Mouse (Mus musculus) urinary bladder, postnatal 0 days (tissue): ENCODE results near the gene Gm11596. TPM values are rescaled to one million over a fixed set of nuclear protein-coding genes. Genes with fewer than 3 reads are reported as not detected.

ENCODE experiments used
- polyA plus RNA-seq: library from polyadenylated mRNA; unstranded; fragments of >200 nt; fragmentation: Nextera tagmentation; extraction: Ambion mirVana; gene quantifications from 2 replicates; pipeline ENCODE4 v1.2.1, GENCODE M21; 2015

Gm11596 gene
- polyA plus RNA-seq, result not detected in 2 replicates

GRCm38 (mm10) chr11:99793367-99793766 is at the start of gene Gm11596:
Gm11596 (minus strand) TSS chr11:99793467.

DNA sequence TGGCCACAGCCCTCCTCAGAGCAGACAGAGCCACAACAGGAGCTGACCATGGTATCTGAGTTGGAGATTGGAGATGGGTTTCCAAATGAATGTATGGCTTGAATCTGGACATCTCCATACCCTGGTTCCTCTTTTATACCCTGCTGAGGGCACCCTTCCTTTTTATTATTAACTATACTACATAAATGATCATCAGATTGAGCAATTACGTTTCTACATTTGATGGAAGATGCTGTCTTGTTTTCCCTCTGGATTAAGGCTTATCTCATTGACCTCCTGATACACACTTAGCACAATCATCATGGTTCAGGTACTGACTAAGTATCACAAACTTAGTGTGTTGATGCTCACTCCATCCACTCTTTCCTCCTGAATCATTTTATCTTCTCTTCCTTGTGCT is 44.7 kb upstream of the Gm11596 start, which contains the start of gene 2300003K06Rik:
Gene 2300003K06Rik, minus strand, starts transcription at position 101 of the 400 bp plus-strand sequence.

GRCm38 (mm10) chr11:99815566-99815965 is 22.3 kb upstream of the Gm11596 start, which contains the start of gene Gm11564:
Gm11564 (minus strand) TSS chr11:99815666.

DNA sequence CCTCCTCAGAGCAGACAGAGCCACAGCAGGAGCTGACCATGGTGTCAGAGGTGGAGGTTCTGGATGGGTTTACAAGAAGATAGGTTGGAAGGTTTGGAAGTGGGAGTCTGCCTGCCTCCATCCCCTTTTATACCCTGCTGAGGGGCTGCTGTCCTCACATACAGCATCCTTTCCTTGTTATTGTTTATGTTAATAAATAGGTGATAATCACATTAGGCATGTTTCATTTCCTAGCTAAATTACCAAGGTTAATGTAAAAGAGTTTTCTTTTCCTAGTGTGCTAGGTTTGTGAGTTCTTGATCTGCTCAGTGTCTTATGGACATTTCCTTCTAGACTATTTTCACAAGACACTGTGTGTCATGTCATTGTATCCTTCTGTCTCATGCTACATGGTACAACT is 16.5 kb upstream of the Gm11596 start, which contains the start of gene Krtap4-13:
Gene Krtap4-13, minus strand, starts transcription at position 101 of the 400 bp plus-strand sequence.

DNA sequence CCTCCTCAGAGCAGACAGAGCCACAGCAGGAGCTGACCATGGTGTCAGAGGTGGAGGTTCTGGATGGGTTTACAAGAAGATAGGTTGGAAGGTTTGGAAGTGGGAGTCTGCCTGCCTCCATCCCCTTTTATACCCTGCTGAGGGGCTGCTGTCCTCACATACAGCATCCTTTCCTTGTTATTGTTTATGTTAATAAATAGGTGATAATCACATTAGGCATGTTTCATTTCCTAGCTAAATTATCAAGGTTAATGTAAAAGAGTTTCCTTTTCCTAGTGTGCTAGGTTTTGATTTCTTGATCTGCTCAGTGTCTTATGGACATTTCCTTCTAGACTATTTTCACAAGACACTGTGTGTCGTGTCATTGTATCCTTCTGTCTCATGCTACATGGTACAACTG is 11.1 kb upstream of the Gm11596 start, which contains the start of gene Gm11554:
Gene Gm11554, minus strand, starts transcription at position 101 of the 400 bp plus-strand sequence.

DNA sequence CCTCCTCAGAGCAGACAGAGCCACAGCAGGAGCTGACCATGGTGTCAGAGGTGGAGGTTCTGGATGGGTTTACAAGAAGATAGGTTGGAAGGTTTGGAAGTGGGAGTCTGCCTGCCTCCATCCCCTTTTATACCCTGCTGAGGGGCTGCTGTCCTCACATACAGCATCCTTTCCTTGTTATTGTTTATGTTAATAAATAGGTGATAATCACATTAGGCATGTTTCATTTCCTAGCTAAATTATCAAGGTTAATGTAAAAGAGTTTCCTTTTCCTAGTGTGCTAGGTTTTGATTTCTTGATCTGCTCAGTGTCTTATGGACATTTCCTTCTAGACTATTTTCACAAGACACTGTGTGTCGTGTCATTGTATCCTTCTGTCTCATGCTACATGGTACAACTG is 5.6 kb upstream of the Gm11596 start, which contains the start of gene Gm11569:
Gene Gm11569, minus strand, starts transcription at position 101 of the 400 bp plus-strand sequence.

DNA sequence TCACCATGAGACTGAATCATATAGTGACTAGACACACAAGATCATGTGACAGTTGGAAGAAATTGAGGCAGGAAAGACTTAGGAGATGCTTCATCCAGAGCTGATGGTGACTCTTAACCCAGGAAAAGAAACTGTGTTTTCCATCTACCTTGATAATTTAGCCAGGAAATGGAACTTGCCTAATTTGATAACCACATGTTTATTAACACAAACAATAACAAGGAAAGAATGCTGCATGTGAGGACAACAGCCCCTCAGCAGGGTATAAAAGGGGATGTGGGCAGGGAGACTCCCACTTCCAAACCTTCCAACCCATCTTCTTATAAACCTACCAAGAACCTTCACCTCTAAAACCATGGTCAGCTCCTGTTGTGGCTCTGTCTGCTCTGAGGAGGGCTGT is 8.4 kb downstream of the Gm11596 start, which contains the start of gene Krtap4-9:
Gene Krtap4-9, plus strand, starts transcription at position 301 of the 400 bp plus-strand sequence.

GRCm38 (mm10) chr11:99780604-99781003 is 12.7 kb downstream of the Gm11596 start, which contains the start of gene Krtap4-8:
Krtap4-8 (minus strand) TSS chr11:99780704.

GRCm38 (mm10) chr11:99772813-99773212 is 20.5 kb downstream of the Gm11596 start, which contains the start of gene Gm11595:
Gm11595 (minus strand) TSS chr11:99772913.

Other genes with a start within 250 kb of the Gm11596 start
- gene Krtap3-3, start 242.6 kb downstream of the Gm11596 start, polyA plus RNA-seq, result not detected in 2 replicates
- gene Krtap3-2, start 236.6 kb downstream of the Gm11596 start, polyA plus RNA-seq, result not detected in 2 replicates
- not detected in 2 replicates for gene Gm11939, start 234.0 kb downstream of the Gm11596 start, polyA plus RNA-seq
- not detected in 2 replicates for gene Krtap3-1, start 226.8 kb downstream of the Gm11596 start, polyA plus RNA-seq
- gene Krtap1-5, start 212.5 kb downstream of the Gm11596 start, polyA plus RNA-seq, result 0.12 TPM in 1 of 2 replicates, not detected in the other
- gene Krtap1-4, start 209.8 kb downstream of the Gm11596 start, polyA plus RNA-seq, result not detected in 2 replicates
- not detected in 2 replicates for gene Krtap1-3, start 202.1 kb downstream of the Gm11596 start, polyA plus RNA-seq
- gene Krtap9-3, start 195.4 kb downstream of the Gm11596 start, polyA plus RNA-seq, result not detected in 2 replicates
- gene Gm11938, start 190.2 kb downstream of the Gm11596 start, polyA plus RNA-seq, result not detected in 2 replicates
- not detected in 2 replicates for gene Gm11937, start 183.3 kb downstream of the Gm11596 start, polyA plus RNA-seq
- gene Krtap2-4, start 178.6 kb downstream of the Gm11596 start, polyA plus RNA-seq, result not detected in 2 replicates
- not detected in 2 replicates for gene Gm11562, start 173.0 kb downstream of the Gm11596 start, polyA plus RNA-seq
- not detected in 2 replicates for gene Krtap4-1, start 165.2 kb downstream of the Gm11596 start, polyA plus RNA-seq
- not detected in 2 replicates for gene Krtap4-2, start 158.4 kb downstream of the Gm11596 start, polyA plus RNA-seq
- not detected in 2 replicates for gene Krtap4-7, start 149.4 kb downstream of the Gm11596 start, polyA plus RNA-seq
- gene Gm11555, start 143.2 kb downstream of the Gm11596 start, polyA plus RNA-seq, result not detected in 2 replicates
- gene Gm11563, start 134.5 kb downstream of the Gm11596 start, polyA plus RNA-seq, result not detected in 2 replicates
- gene Krtap4-6, start 127.5 kb downstream of the Gm11596 start, polyA plus RNA-seq, result not detected in 2 replicates
- not detected in 2 replicates for gene Gm14190, start 102.7 kb downstream of the Gm11596 start, polyA plus RNA-seq
- gene Gm14180, start 59.2 kb downstream of the Gm11596 start, polyA plus RNA-seq, result not detected in 2 replicates
- not detected in 2 replicates for gene Gm11595, start 20.6 kb downstream of the Gm11596 start, polyA plus RNA-seq
- not detected in 2 replicates for gene Krtap4-8, start 12.8 kb downstream of the Gm11596 start, polyA plus RNA-seq
- gene Krtap4-9, start 8.3 kb downstream of the Gm11596 start, polyA plus RNA-seq, result not detected in 2 replicates
- gene Gm11569, start 5.5 kb upstream of the Gm11596 start, polyA plus RNA-seq, result not detected in 2 replicates
- not detected in 2 replicates for gene Gm11554, start 11.0 kb upstream of the Gm11596 start, polyA plus RNA-seq
- gene Krtap4-13, start 16.4 kb upstream of the Gm11596 start, polyA plus RNA-seq, result not detected in 2 replicates
- not detected in 2 replicates for gene Gm11564, start 22.2 kb upstream of the Gm11596 start, polyA plus RNA-seq
- not detected in 2 replicates for gene 2300003K06Rik, start 44.6 kb upstream of the Gm11596 start, polyA plus RNA-seq
- not detected in 2 replicates for gene Krtap4-16, start 58.1 kb upstream of the Gm11596 start, polyA plus RNA-seq
- gene Gm11568, start 64.5 kb upstream of the Gm11596 start, polyA plus RNA-seq, result not detected in 2 replicates
- gene Gm11559, start 71.0 kb upstream of the Gm11596 start, polyA plus RNA-seq, result not detected in 2 replicates
- gene Krtap9-1, start 79.9 kb upstream of the Gm11596 start, polyA plus RNA-seq, result not detected in 2 replicates
- not detected in 2 replicates for gene Gm11567, start 85.7 kb upstream of the Gm11596 start, polyA plus RNA-seq
- not detected in 2 replicates for gene Krtap31-1, start 114.5 kb upstream of the Gm11596 start, polyA plus RNA-seq
- gene Gm11565, start 121.3 kb upstream of the Gm11596 start, polyA plus RNA-seq, result not detected in 2 replicates
- gene Krtap31-2, start 142.8 kb upstream of the Gm11596 start, polyA plus RNA-seq, result not detected in 2 replicates
- not detected in 2 replicates for gene Krtap9-5, start 155.0 kb upstream of the Gm11596 start, polyA plus RNA-seq
- gene Krtap29-1, start 185.6 kb upstream of the Gm11596 start, polyA plus RNA-seq, result not detected in 2 replicates
- not detected in 2 replicates for gene Krtap16-1, start 193.1 kb upstream of the Gm11596 start, polyA plus RNA-seq
- not detected in 2 replicates for gene Krtap17-1, start 200.5 kb upstream of the Gm11596 start, polyA plus RNA-seq
- gene Krt33a, start 222.7 kb upstream of the Gm11596 start, polyA plus RNA-seq, result 0.12 TPM in 1 of 2 replicates, not detected in the other
- 0.07 TPM in 1 of 2 replicates, not detected in the other for gene Krt33b, start 236.4 kb upstream of the Gm11596 start, polyA plus RNA-seq
- not detected in 2 replicates for gene Krt34, start 248.1 kb upstream of the Gm11596 start, polyA plus RNA-seq